Comparison of ENCODE assay signal across 13 mouse cellular contexts in genomic region chr11:26773122-26773796, GRCm38 (mm10).
A peak's percentile ranks its signal among the peaks of the same experiment; 100 is the strongest.
DNase-seq lines count a peak whose midpoint lies in the region; ATAC-seq lines count a peak whose summit lies in the region.
"Had no signal": no experiment of that assay in that cellular context is flagged by ENCODE, and none has a peak within 500 bp of the region (broad histone marks: within the 10 kb centered on the region; RNA-seq: fewer than 3 reads in every experiment).

No protein-coding gene starts in this region.

- H3K4me1 ChIP-seq in hindbrain, embryonic 13.5 days (replicated peaks), result peaks cover 9% of the 10 kb centered on the region
- H3K4me1 ChIP-seq in midbrain, embryonic 16.5 days (ENCODE audit: control insufficient read depth, insufficient read depth, low read length), result peaks cover 4% of the 10 kb centered on the region
- H3K4me1 ChIP-seq: limb, embryonic 13.5 days; stomach, embryonic 15.5 days had no signal

- WGBS in hindbrain, embryonic 13.5 days, result 10% methylated on average over 3 of the region's 3 CpGs
- 7% methylated on average over 3 of the region's 3 CpGs for WGBS in midbrain, embryonic 16.5 days

- ATAC-seq in hindbrain, embryonic 13.5 days (ENCODE audit: low FRiP score), result peak; percentile 63
- ATAC-seq in midbrain, embryonic 16.5 days, result peak; percentile 58; the same call in 1 of the 2 replicates

- H3K9me3 ChIP-seq in hindbrain, embryonic 13.5 days, result no peaks in the 10 kb centered on the region
- no peaks in the 10 kb centered on the region for H3K9me3 ChIP-seq in midbrain, embryonic 16.5 days (replicated peaks; ENCODE audit: control insufficient read depth, low read length, poor library complexity, severe bottlenecking)
- H3K9me3 ChIP-seq: limb, embryonic 13.5 days; stomach, embryonic 15.5 days had no signal

- H3K36me3 ChIP-seq in hindbrain, embryonic 13.5 days, result no peaks in the 10 kb centered on the region
- no peaks in the 10 kb centered on the region for H3K36me3 ChIP-seq in midbrain, embryonic 16.5 days (ENCODE audit: control insufficient read depth, insufficient read depth, low read length)
- H3K36me3 ChIP-seq: limb, embryonic 13.5 days; stomach, embryonic 15.5 days had no signal

- no peak overlapping the region for H3K4me2 ChIP-seq in hindbrain, embryonic 13.5 days
- H3K4me2 ChIP-seq in midbrain, embryonic 16.5 days (ENCODE audit: low read length), result no peak overlapping the region
- H3K4me2 ChIP-seq: limb, embryonic 13.5 days; stomach, embryonic 15.5 days had no signal

- H3K27ac ChIP-seq in hindbrain, embryonic 13.5 days, result peak overlapping the region; percentile 23; the same call in 1 of the 2 replicates
- no peak overlapping the region for H3K27ac ChIP-seq in midbrain, embryonic 16.5 days (ENCODE audit: low read length)
- H3K27ac ChIP-seq: limb, embryonic 13.5 days; stomach, embryonic 15.5 days had no signal

- H3K9ac ChIP-seq in hindbrain, embryonic 13.5 days, result no peak overlapping the region
- no peak overlapping the region for H3K9ac ChIP-seq in midbrain, embryonic 16.5 days (ENCODE audit: low read depth, low read length)
- H3K9ac ChIP-seq: limb, embryonic 13.5 days; stomach, embryonic 15.5 days had no signal

- DNase-seq in brain, adult 2 months (ENCODE audit: low read depth, low spot score), result peak; percentile 32
- DNase-seq in embryo, embryonic 10.5 days (ENCODE audit: low spot score), result peak; percentile 56
- no peak for DNase-seq in kidney, postnatal 10 days
- DNase-seq in urinary bladder, postnatal 36 days (ENCODE audit: low spot score in 2 of 2), result no peak
- no peak for DNase-seq in gastrocnemius, postnatal 4 days (ENCODE audit: low spot score in 2 of 2)
- DNase-seq: adrenal gland, postnatal 14 days; cerebellum, adult 9-10 months; heart, postnatal 14 days had no signal

- no peak overlapping the region for H3K4me3 ChIP-seq in hindbrain, embryonic 13.5 days
- H3K4me3 ChIP-seq in midbrain, embryonic 16.5 days (ENCODE audit: low read depth, low read length), result no peak overlapping the region
- H3K4me3 ChIP-seq: limb, embryonic 13.5 days; myocyte; stomach, embryonic 15.5 days had no signal

- H3K27me3 ChIP-seq in hindbrain, embryonic 13.5 days, result no peaks in the 10 kb centered on the region
- no peaks in the 10 kb centered on the region for H3K27me3 ChIP-seq in midbrain, embryonic 16.5 days (ENCODE audit: control insufficient read depth, insufficient read depth, low read depth, low read length)
- H3K27me3 ChIP-seq: limb, embryonic 13.5 days; stomach, embryonic 15.5 days had no signal

Comparison
In these comparisons a context has a peak if more than half of its experiments do, and no peak if none do; other contexts are left out.
1. DNase-seq: peak in brain, adult 2 months (single experiment) and embryo, embryonic 10.5 days (single experiment); none in kidney, postnatal 10 days (single experiment), urinary bladder, postnatal 36 days (0 of 2) and gastrocnemius, postnatal 4 days (0 of 2).